Mouse (Mus musculus): ENCODE measurements around the gene Gpatch4.

The Gpatch4 gene

DNA sequence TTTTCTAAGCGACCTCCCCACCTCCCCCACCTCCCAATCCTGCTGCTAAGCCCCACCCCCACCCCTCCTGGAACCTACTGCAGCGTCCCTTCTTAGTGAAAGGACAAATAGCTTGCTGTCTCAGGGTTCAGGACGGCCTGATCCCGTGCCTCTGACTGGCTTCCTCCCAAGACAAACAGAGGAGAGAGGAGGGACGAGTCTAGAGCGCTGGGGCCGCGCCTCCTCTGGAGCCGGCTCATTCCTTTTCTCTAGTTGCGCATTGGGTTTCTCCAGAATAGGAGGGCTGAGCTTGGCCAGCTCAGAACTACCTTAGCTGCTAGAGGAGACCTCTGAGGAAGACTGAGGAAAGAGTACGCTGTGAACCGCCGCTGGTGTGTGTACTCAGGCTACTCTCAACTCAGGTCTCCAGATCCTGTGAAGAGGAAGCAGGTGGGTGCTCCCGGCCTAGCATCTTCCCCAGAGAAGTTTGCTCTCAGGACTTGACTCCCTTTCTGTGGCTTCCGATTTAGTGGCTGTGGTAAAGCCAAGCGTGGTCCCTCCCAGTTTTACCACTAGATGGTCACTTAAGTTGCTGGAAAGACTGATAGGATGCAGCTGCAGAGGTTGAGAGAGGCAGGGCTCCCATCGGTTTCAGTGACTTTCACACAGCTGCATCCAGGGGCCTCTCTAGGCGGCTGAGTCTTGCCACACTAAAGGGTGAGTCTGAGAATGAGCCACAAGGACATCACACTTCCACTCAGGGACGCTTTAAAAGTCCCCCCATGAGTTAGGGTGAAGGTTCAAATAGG is 12.1 kb upstream of the Gpatch4 start:
- peak in 1 of 2 experiments; percentile 41 for DNase-seq (ENCODE audit: low spot score in 2 of 2)

GRCm38 (mm10) chr3:88033506-88033905 is 9.4 kb upstream of the Gpatch4 start:
- DNase-seq (ENCODE audit: low spot score in 2 of 2), result no peak

GRCm38 (mm10) chr3:88035561-88036293 is 7.2 kb upstream of the Gpatch4 start:
- DNase-seq (ENCODE audit: low spot score in 2 of 2), result no peak

DNA sequence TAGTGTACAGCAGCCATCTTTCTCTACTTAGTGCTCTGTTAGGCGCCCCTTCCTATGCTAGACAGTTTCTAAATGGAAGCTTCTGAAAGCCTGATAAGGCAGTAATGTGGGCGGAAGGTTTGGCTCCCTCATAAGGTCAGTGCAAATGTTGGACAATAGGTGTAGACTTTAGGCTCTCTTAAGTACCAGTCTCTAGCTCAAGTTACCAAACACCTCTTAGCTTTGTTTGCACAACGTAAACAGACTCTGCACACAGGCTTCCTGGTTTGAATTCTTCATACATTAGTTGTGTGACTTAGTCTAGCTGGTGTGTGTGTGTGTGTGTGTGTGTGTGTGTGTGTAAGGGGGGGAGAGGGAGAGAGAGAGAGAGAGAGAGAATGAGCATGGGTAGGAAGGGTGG is 6.6 kb downstream of the Gpatch4 start:
- DNase-seq (ENCODE audit: low spot score in 2 of 2), result peak in 1 of 2 experiments; percentile 6

GRCm38 (mm10) chr3:88057030-88057429 is 14.1 kb downstream of the Gpatch4 start:
- no peak for DNase-seq (ENCODE audit: low spot score in 2 of 2)

DNA sequence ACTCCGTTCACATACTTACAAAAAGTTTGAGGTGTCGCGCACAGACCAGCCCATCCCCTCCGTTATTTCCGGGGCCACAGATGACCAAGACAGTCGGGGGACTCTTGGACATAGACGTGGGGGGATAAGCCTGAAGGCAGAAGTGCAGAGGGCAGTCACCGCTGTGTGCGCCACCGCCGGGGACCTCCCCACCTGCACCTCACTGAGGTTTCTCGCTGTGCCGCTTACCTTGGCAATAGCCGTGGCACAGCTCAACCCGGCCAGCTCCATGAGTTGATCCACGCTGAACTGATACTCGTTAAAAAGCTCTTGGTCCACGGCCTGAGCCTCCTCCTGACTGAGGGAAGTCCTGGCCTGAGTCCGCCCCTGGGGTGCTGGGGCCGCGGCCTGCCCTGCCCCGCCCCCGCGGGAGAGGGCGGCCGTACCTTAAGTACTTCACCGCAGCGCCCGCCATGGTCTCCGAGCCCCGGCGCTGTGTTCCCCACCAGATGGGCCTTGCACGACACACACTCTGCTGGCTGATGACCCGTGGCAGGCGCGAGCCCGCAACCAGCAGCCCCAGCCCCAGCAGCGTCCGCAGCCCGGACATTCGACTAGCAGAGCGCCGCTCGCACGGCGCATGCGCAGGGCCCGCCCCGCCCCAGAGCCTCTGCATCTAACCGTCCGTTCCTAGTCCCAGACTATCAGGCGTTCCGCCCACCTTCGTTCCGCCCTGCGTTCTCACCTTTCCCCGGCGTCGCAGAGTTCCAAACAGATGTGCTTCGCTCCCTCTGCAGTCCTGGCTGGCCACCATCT is 15.2 kb downstream of the Gpatch4 start, which contains the start of gene Naxe:
TSS of gene Naxe (minus strand) at position 594 of the 795 bp plus-strand sequence.
- DNase-seq (ENCODE audit: low spot score in 2 of 2), result peak; percentile 78 to 84

- no peak for DNase-seq (ENCODE audit: low spot score in 2 of 2)
Observed at GRCm38 (mm10) chr3:88068386-88068785, 25.5 kb downstream of the Gpatch4 start.

DNA sequence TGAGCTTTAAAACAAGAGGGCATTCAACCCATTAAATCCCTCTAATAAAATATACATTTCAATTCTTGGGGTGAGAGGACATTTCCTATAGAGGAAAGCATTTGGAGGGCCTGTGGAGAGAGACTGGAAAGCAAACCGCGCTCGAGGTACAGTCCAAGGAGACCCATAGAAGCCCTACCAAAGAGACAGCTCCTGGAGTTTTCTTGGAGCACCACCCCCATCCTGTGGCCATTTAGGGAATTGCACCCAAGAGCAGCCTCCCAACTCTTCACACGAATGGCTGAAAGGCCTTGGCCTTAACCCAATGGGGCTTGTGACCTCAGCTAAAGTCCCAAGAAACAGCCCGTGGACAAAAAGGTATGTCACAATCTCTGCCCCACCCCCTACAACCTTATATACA is 28.9 kb downstream of the Gpatch4 start:
- peak; percentile 70 to 87 for DNase-seq (ENCODE audit: low spot score in 2 of 2)

- no peak for DNase-seq (ENCODE audit: low spot score in 2 of 2)
Observed at GRCm38 (mm10) chr3:88073631-88074030, 30.7 kb downstream of the Gpatch4 start.

DNA sequence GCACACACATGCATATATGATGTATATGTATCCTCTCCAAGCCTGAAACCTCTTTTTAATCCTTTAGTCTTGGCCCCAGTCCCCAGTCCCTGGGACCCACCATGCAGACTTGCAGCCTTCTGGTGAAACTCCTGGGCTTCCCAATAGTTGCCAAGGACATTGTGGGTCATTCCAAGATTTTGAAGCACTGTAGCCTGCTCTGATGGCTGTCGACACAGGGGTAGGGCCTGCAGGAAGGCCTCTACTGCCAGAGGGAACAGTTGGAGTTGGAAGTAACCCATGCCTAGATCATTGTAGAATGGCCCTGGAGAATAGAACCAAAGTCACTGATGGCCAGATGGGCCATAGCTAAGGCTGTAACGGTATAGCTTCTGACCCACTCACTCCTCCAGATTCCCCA is 31.4 kb downstream of the Gpatch4 start:
- DNase-seq (ENCODE audit: low spot score in 2 of 2), result no peak

DNA sequence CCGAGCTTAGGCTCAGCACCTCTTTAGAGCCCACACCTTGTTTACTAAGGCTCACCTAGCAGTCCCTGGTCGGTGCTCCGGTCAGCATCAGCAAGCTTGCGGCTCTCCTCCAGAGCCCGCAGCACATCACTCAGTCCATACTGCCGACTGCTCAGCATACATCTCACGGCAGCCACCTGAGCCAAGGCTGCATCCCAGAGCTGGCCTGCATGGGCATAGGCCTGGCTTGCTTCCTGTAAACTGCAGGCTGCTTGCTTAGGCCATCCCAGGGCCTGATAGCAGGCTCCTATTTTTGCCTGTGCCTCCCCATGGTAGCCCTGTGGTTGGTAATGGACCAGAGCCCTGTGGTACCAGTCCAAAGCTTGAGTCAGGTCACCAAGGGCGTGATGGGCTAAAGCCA is 31.9 kb downstream of the Gpatch4 start:
- no peak for DNase-seq (ENCODE audit: low spot score in 2 of 2)

- DNase-seq (ENCODE audit: low spot score in 2 of 2), result no peak
Observed at GRCm38 (mm10) chr3:88077441-88077840, 34.5 kb downstream of the Gpatch4 start.

DNA sequence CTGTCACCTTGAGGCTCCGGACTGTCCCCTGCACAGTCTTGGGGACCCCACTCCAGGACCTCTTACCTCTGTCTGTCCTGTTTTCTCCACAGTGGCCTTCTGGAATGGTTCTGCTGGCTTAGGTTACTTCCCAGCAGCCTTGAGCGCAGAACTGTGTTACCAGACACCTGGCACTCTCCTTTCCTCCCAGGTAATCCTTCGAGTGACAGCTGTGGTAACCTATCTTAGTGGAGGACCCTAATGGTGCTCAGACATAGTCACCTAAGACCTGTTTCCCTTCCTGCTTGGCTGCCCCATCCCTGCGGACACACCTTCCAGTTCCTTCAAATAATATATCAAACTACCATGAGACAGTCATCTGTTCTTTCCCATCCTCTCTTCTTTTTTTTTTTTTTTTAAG is 35.3 kb downstream of the Gpatch4 start, which contains the start of gene Ttc24:
TSS of gene Ttc24 (minus strand) at position 101 of the 400 bp plus-strand sequence.
- DNase-seq (ENCODE audit: low spot score in 2 of 2), result no peak

- peak; percentile 71 to 80 for DNase-seq (ENCODE audit: low spot score in 2 of 2)
Observed at GRCm38 (mm10) chr3:88081345-88082223, 38.7 kb downstream of the Gpatch4 start, which contains the start of gene Iqgap3. Iqgap3 (plus strand) TSS chr3:88081971.

DNA sequence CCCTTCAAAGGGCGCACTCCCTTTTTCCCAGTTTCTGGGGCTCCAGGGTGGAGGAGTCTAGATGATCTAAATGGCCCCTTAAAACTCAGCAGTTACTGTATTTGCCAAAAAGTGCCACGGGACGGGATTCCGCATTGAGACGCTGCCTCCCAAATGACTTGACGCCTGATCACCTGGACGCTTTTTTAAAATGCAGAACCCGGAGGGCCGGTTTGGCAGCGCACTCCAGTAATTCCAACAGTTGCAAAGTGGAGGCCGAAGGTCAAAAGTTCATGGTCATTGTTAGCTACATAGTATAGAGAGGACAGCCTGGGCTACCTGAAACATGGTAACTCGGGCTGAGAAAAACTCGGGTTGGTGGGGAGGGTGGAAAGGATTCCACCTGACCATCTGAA is 39.3 kb downstream of the Gpatch4 start:
- DNase-seq (ENCODE audit: low spot score in 2 of 2), result no peak

GRCm38 (mm10) chr3:88082663-88083062 is 39.8 kb downstream of the Gpatch4 start:
- no peak for DNase-seq (ENCODE audit: low spot score in 2 of 2)

- DNase-seq (ENCODE audit: low spot score in 2 of 2), result no peak
Observed at GRCm38 (mm10) chr3:88084001-88084400, 41.1 kb downstream of the Gpatch4 start.

GRCm38 (mm10) chr3:88085459-88085858 is 42.6 kb downstream of the Gpatch4 start:
- no peak for DNase-seq (ENCODE audit: low spot score in 2 of 2)

DNA sequence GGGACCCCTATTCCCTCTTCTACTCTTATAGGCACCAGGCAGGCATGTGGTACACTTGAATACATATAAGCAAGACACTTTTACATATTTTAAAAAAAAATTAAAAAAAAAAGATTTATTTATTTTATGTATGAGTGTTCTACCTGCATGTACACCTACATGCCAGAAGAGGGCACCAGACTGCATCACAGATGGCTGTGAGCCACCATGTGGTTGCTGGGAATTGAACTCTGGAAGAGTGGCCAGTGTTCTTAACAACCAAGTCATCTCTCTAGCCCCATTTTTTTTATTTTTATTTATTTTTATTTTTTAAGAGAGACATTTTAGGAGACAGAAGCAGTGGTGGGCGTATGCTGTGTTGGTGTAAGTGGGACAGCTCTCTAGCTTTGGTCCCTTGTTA is 44.8 kb downstream of the Gpatch4 start:
- no peak for DNase-seq (ENCODE audit: low spot score in 2 of 2)

- DNase-seq (ENCODE audit: low spot score in 2 of 2), result no peak
Observed at GRCm38 (mm10) chr3:88090106-88090505, 47.2 kb downstream of the Gpatch4 start.

GRCm38 (mm10) chr3:88090616-88091015 is 47.7 kb downstream of the Gpatch4 start:
- DNase-seq (ENCODE audit: low spot score in 2 of 2), result no peak
